Mouse (Mus musculus): Measurements from ENCODE around the gene Mtmr3.
"Not testable (repeated sequence)": the region's sequence is repeated elsewhere in the genome, so short reads cannot be mapped to it uniquely, and the experiment has no call there.

Mtmr3 gene

DNA sequence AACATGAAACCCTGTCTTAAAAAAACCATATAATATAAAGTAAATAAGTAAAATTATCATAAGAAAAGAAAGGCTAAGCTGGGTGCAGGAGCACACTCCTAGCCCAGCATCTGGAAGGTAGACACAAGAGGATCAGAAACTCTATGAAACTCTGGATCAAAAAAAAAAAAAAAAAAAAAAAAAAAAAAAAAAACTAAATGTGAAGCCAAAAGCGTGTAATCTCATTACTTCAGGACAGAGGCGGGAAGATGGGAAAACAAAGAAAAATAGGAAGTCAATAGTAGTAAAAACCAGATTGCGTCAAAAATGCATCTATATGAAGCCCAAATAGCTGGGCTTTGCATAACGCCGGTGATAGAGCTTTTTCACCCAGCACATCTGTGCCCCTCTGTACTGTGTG lies 7.2 kb upstream of the Mtmr3 start:
- DNase-seq (ENCODE audit: low spot score), result no peak

DNA sequence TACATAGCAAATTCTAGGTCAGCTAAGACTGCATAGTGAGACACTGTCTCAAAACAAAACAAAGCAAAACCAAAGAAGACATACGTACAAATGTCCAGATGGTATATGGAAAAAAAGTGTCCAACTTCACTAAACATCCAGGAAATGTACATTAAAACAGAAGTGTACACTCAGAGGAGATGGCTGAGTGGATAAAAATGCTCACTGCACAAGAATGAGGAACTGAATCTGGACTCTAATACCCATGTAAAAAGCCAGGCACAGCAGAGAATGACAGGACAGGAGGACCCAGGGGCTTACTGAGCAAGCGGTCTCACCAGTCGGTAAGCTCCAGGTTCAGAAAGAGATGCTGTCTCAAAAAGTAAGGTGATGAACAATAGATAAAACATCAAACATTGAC lies 5.3 kb upstream of the Mtmr3 start:
- no peak for DNase-seq (ENCODE audit: low spot score)

DNA sequence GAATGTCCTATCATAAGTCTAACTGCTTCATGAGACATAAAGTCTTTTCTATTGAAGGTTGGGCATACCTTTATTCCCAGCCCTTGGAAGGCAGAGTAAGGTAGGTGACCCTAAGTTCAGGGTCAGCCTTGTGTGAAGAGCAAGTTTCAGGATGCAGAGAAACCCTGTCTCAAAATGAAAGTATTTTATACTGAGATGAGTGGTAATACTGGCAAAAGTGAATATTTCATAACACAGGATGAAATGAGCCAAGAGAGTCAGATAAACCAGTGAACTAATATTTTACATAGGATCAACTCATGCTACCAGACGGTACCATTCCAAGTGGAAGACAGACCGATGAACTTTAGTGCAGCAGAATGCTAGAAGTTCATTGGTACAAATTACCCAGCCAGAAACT lies 3.7 kb upstream of the Mtmr3 start:
- no peak for DNase-seq (ENCODE audit: low spot score)

DNA sequence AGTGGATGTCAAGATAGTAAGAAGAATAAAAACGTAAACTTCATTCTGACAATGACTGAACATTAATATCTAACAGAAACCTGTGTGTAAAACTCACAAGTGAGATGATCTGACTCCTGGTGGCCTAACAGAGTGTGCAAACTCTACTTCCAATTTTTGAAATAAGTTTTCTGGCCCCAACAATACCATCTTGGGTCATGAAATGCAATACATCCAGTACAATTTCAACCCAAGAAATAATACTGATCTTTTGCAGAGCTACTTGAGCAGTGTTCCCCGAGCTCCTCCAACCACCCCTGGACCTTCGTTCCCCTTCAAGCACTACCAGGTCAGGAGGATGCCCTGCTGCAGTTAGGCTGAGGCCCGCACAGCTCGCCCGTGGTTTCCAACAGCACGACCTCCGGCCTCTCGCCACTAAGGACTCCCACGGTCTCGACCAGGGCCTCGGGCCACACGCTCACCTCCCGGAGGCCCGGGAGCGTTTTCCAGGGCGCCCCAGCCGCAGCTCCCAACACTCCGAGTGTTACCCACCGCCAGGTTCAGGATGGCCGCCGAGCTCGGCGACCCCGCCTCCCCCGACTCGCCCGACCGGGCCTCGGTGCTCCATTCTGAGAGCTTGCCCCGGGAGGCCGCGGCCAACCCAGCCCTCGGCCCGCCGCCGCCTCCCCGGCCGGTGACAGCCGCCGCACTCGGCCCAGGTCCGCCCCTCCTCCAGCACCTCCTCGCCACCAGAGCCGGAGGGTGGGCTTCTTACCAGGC lies 635 bp downstream of the Mtmr3 start:
- peak; percentile 48 for DNase-seq (ENCODE audit: low spot score)

DNA sequence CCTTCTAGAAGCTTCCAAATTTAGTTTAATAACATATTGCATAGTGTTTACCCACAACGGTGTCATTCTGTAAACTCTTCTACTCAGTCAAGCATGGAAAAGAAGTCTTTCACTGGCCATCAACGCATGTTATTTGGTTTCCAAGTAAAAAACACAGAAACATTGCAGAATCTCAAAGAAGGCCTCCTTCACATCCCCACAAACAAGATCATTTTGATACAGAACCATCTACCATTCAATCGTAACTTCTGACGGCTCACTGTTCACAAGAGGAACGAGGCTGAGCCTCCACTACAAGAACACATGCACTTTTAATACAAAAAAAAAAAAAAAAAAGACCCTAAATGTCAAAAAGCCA lies 1.2 kb downstream of the Mtmr3 start:
- DNase-seq (ENCODE audit: low spot score), result peak; percentile 33

DNA sequence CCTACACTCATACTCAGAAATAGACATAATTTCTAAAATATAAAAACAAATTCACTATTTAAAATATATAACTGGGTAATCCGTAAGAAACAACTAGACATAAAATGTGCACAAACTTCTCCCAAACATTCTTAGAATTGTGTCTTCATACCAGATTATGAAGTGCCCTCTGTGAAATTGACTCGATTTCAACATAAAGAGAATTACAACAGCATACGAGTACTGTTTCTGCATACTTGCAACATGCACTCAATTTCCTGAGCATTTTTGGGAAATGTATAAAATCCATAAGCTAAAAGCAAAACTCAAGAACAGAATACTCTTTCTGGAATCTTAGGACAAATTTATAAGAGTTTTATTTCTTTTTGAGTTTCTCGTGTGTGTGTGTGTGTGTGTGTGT lies 2.9 kb downstream of the Mtmr3 start:
- DNase-seq (ENCODE audit: low spot score), result no peak

DNA sequence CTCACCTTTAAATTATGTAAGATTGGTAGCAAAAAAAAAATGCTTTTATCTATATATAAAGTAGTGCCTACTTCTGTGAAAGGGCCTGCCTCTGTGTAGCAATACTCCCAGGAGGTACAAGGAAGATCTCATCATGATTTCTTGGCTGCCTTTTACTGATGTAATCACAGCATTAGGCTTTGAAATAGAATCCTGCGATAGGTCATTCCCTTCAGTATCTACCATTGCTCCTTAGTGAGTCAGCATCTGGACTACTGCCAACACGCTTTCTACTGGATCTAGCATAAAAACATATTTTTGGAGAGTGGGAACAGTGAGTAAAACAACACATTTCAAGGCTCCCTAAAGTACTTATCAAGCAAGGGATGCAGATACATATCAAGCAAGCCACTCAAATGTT lies 16.0 kb downstream of the Mtmr3 start:
- no peak for DNase-seq (ENCODE audit: low spot score)

DNA sequence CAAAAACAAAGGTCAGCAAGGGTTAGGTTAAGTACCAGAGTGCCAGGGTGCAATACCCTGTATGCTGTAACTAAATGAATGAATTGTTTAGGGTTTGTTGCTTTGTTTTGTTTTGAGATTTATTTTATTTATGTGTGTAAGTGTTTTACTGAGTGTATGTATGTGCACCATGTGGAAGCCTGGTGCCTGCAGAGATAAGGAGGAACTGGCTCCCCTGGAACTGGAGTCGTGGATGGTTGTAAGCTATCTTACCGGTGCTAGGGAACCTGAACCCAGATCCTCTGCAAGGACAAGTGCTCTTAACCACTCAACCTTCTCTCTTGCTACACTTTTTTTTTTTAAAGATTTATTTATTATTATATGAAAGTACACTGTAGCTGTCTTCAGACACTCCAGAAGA lies 17.6 kb downstream of the Mtmr3 start:
- no peak for DNase-seq (ENCODE audit: low spot score)

DNA sequence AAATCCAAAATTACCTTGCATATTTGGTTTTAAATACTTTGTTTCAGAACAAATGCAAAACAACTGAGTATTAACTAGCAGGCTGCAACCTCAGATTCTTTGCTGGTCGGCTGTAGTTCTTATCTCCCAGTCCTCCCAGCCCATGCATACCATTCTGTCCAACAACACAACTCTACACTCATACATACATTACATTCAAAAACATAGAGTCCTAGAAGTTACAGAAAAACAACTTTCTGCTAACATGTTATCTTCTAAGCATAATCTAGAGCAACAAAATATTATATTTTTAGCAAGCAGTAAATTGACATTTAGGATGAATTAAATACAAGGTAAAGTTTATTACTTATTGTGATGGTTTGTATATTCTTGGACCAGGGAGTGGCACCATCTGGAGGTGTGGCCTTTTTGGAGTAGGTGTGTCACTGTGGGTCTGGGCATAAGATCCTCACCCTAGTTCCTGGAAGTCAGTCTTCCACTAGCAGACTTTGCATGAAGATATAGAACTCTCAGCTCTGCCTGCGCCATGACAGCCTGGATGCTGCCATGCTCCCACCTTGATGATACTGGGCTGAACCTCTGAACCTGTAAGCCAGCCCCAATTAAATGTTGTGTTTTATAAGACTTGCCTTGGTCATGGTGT lies 18.5 kb downstream of the Mtmr3 start:
- DNase-seq (ENCODE audit: low spot score), result peak; percentile 69

DNA sequence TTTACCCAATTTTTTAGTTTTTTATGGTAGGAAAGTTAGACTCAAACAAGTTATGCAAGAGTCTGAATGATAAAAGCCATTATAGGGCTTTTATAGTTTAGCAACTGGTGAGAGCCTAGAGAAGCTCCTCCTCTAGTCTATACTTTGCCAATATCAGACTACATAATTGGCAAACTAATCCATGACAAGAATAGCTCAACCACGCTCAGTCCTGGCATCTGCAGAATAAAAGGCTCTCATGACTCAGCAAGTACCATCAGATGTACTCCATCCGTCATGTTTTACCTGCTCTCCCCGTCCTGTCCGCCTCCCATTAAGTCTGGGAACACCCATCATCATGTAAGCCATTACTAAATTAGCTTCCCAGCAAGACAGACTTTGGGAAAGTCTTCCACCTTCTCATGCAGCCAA lies 23.2 kb downstream of the Mtmr3 start:
- no peak for DNase-seq (ENCODE audit: low spot score)

DNA sequence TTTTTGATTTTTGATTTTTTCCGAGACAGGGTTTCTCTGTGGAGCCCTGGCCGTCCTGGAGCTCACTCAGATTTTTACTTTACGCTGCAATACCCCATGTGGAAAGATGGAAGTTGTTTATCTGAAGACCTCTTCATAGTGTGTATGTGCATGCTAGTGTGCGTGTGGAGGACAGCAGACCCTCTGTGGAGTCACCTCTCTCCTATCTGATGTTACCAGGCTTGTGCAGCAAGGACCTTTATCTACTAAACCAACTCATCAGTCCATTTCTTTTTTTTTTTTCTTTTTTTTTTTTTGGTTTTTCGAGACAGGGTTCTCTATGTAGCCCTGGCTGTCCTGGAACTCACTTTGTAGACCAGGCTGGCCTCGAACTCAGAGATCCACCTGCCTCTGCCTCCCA lies 28.3 kb downstream of the Mtmr3 start:
- DNase-seq (ENCODE audit: low spot score), result no peak

DNA sequence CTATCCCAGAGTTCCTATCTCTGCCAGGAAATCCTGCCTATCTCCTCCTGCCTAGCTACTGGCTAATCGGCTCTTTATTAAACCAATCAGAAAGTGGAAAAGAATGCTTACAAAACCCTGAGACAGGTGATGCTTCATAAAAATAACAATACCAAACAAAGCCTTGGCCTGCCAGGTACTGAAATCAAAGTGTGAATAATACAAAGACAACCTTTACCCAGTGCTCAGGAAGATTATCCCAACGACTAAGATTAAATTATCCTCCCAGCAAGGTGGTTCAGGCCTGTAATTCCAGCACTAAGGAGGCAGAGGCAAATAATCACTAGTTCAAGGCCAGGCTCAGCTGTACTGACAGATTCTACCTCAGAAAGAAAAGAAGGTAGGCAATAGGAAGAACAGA lies 29.1 kb downstream of the Mtmr3 start:
- no peak for DNase-seq (ENCODE audit: low spot score)

DNA sequence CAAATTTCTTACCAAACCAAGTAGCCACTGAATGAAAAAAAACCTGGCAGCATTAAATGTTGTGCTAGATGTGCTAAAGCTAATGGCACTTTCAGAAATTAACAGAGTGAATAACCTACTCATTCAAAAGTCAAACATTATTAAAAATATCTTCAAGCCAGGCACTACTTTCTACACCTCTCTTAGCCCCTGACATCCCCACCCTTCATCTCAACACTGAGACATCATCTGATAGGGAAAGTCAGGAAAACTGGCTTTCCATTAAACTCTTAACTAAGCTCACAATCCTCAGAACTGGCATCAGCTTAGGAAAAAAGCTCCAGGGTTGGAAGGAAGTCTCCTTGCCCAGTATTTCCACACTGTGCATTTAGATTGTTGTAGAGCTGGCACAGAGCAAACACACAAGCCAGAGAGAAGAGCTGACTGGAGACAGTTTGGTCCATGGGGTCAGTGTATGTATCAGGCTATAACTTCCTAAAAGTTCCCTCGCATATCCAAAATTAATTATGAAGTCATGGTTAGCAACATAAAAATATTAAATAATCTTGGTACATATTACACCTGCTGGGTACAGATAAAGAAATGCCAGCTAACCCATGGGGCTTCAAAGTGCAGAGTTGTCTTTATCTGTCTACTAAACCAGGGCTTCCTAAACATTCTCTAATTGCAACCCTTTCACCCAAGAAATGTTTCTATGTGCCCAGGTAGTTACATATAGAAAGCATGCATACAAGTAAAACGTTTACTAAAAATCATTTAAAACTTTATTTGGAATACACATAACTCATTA lies 41.2 kb downstream of the Mtmr3 start:
- peak; percentile 74 for DNase-seq (ENCODE audit: low spot score)

DNA sequence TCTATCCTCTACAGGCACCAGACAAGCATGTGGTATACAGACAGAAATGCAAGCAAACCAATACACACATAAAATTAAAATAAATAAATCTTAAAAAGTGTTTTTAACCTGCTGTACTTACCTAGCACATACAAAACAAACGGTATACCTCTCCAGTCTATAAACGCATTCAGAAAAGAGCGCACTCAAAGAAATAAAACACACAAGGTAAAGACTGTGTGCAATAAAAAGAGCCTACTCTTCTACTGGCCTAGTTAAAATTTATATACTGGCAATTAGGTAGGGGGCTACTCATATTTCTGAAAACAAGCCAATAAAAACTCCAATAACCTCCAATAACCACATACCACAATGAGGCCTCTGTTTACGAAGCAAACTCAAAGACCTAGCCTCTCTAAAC lies 47.1 kb downstream of the Mtmr3 start:
- no peak for DNase-seq (ENCODE audit: low spot score)

DNA sequence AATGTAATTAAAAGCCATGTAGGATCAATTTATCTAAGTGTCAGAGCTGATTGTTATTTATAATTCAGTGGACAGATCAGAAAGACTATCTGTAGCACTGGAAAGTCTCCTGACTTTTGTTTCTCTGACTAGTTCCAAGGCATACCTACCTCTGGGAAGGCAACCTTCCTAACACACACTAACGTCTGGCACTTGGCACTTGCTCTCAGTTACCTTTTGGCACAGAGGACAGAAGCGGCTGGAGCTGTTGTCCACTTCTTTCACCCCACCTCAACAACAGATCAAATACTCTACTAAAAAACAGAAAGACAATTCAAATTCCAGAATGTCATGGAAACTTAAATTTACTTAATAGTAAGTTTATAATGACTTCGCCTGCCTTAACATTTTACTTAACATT lies 48.7 kb downstream of the Mtmr3 start:
- no peak for DNase-seq (ENCODE audit: low spot score)

DNA sequence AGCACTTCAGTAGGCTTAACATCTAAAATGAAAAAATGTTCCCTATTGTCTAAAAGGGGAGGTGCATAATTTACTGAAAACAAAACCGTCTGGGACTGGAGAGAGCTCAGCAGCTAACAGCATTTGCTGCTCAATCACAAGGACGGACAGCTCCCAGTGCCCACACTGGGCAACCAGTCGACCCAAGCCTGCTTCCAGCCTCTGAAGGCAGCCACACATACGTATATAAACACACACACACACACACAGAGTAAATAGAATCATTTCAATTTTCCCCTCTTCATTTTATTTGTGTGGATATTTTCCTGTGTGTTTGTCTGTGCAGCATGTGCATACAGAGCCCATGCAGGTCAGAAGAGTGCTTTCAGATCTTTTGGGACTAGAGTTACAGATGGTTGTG lies 49.3 kb downstream of the Mtmr3 start:
- no peak for DNase-seq (ENCODE audit: low spot score)

DNA sequence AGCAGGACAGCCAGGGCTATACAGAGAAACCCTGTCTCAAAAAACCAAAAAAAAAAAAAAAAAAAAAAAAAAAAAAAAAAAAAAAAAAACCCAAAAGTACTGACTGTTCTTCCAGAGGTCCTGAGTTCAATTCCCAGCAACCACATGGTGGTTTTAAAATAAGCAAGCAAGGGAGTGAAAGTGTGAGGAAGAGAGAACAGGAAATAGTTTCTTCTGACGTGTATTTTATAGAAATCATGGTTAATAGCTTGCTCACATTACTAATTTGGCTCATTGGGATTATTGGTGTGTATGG lies 50.1 kb downstream of the Mtmr3 start:
- not testable (repeated sequence) for DNase-seq (ENCODE audit: low spot score)

DNA sequence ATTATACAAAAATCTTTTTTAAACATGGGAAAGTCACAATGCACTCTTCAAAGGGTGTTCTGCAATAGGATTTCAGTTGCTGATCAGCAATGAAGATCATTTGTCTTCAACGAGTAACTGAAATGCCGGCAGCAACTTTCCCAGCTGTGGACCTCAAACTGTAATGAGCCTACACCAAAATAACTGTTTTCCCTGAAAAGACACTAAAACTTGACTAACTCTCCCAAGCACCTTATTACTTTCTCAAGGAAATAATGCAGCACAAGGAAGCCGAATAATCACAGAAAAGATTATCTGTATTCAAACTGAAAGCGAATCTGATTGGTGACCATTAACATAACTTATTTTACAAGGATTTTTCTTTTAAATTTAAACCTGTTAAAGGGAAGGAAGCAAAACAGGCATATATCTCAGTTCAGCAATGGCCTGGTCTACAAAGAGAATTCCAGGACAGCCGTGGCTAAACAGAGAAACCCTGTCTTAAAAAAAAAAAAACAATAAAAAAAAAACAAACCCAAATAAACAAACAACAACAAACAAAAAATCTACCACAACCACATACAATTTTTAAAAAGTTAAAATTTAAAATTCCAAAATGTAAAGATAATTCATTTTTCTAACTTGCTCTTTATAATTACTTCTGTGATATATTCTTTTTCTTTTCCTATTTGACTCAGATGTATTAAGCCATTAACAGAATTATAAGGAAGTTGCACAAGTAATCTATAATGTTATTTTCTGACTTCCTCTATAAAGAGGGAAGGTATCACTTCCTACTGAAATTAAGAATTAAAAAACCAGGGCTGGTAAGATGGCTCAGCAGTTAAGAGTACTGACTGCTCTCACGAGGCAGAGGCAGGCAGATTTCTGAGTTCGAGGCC lies 50.7 kb downstream of the Mtmr3 start:
- no peak for DNase-seq (ENCODE audit: low spot score)

DNA sequence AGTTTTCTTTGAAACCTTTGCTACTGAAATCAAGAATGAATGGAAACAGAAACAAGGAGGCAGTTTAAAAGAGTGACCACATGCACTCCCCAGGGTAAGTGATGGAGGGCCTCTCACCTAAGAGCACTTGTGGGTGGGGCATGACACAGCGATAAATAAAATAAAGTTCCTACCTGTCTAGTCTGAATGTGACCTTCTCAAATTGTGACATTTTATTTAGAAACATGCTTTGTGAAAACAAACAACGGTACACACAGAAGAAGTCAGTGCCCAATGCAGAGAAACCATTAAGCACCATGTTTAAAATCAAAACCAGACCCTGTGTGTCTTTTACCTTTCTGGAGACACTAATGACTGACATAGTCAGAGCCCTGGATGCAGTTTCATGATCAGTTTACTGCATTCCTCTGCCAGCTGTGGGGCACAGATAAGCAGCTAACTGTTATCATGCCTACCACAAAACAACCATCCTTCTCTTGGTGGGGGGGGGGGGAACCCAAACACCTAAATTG lies 51.6 kb downstream of the Mtmr3 start:
- peak; percentile 89 for DNase-seq (ENCODE audit: low spot score)

DNA sequence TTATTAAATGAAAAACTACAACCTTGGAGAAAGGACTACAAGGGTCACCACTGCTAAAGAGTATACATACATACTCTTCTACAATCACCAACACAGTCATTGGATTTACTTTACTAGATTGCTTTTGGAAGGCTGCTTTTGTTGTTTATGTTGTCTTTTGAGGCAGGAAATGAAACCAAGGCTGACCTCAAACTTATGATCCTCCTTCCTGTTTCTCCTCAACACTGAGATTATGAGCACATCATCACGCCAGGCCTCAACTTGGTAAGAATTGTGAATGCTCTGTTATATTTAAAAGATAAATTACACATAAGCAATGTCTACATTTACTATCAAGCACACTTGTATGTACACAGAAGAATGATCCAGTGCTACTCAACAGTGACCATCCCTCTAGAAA lies 58.0 kb downstream of the Mtmr3 start:
- no peak for DNase-seq (ENCODE audit: low spot score)

DNA sequence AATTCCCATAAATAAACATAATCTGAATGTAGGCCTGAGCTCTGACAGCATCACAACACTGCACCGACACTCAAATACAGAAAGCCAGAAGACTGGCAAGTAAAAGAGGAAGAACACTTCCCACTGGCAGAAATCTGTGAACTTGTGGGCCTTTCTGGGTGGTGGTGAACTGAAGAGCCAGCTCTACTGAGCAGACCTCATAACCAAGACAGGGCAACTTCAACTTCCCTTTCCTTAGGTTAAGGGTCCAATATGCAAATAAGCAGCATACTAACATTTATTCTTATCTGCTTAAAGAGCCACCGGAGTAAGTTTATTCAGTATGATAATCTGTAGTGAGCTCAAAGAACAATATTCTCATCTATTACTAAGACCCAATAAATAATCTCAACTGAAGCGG lies 67.5 kb downstream of the Mtmr3 start:
- no peak for DNase-seq (ENCODE audit: low spot score)

DNA sequence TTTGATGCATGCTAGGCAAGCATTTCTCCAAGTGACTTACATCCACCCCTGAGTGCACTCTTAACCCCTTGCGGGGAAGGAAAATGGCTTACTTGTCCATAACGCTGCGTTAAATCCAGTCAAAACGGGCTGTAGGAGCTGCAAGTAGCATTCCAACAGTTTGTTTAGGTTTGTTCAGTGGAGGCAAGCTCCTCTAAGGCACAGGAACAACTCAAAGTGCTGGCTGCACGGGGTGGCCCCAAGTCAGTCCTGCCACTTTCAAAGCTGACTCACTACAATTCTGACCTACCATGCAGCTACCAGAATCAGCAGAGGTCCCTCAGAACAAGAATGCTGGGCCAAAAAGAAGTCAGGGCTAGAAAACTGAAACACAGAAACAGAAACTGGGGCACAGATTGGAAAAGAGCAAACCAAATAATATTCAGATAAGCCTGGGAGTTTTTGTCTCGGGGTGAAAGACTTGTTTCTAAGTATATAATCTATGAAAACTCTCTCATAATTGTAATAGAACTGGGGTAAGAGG lies 72.5 kb downstream of the Mtmr3 start:
- DNase-seq (ENCODE audit: low spot score), result no peak

Data from c-Kit-positive CD71-positive TER-119-positive erythroid progenitor cells, embryonic 14.5 days (primary cell).